Mouse (Mus musculus) urinary bladder, adult 2 months (tissue): ENCODE measurements around the gene Ppp1r15a. TPM values are rescaled to one million over a fixed set of nuclear protein-coding genes. Genes with fewer than 3 reads are reported as not detected.
A peak's percentile ranks its signal among the peaks of the same experiment; 100 is the strongest.
"Not testable (repeated sequence)": the region's sequence is repeated elsewhere in the genome, so short reads cannot be mapped to it uniquely, and the experiment has no call there.

Source experiments
- DNase-seq: peaks from one replicate; pipeline ENCODE4 v3.0.0; 2022; ENCODE audit warnings: low spot score
- polyA plus RNA-seq: library from polyadenylated mRNA; depleted of rRNA; stranded (reverse); fragments of >200 nt; gene quantifications from 2 replicates; pipeline ENCODE4 v1.2.3, GENCODE M21; 2012

Gene Ppp1r15a
- polyA plus RNA-seq, 1 experiment: 30.5 TPM

DNA sequence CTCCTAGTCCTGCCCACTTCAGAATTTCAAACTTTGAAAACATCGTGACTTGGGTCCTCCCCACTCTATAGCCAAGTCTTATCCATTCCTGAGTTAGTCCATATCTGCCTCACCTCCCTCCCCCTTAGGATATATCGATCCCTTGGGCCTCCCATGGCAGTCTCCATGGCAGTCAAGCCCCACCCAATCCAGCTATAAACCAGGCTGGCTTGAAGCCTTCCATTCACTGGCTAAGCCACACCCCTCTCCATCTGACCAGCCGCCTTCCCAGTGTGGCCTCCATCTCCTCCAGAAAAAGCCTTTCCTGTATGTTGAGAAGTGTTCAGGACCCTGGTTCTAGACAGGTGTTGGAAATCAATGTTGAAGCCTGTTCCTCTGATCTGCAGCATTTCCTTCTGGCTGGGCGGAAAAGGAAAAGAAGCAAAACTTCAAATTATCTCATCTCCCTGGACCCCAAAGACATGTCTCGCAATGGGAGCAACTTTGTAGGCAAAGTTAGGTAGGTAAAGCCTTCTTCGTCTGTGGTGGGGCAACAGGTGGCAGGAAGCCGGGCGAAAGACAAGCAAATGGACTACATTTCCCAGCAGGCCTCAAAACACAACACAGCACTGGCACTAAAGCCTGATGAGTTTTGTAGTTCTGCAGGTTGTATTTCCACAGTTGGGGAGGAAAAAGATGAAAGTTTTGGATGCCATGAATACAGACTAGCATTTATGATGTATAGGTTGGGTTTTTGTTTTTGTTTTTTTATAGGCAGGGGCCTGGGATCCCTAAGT, 6.5 kb downstream of the Ppp1r15a start:
- no peak for DNase-seq

DNA sequence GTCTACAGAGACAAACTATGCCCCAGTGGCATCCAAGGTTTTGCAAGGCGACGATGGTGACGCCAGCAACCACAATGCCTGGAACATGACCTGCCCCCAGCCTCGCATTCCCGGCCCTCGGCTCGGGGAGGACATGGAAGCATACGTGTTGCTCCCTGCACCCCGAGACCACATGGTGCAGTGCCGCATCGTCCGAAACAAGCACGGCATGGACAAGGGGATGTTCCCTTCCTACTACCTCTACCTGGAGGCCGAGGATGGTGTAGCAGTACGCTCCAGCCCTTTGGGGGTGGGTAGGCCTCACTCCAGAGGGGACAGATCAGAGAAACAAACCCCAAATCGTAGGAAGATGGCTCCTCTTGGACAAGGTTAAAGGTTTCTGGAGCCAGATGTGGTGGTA, 7.5 kb downstream of the Ppp1r15a start:
- DNase-seq: no peak

DNA sequence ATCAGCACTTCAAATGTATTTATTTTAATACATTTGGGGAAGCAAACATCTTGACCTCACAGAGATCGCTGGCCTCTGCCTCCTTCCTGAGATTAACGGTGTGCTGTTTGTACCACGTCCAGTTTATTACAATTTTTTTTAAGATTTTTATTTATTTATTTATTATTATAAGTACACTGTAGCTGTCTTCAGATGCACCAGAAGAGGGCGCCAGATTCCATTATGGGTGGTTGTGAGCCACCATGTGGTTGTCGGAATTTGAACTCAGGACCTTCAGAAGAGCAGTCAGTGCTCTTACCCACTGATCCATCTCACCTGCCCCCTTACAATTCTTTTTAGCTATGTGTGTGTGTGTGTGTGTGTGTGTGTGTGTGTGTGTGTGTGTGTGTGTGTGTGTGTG, 9.2 kb downstream of the Ppp1r15a start:
- DNase-seq: not testable (repeated sequence)

DNA sequence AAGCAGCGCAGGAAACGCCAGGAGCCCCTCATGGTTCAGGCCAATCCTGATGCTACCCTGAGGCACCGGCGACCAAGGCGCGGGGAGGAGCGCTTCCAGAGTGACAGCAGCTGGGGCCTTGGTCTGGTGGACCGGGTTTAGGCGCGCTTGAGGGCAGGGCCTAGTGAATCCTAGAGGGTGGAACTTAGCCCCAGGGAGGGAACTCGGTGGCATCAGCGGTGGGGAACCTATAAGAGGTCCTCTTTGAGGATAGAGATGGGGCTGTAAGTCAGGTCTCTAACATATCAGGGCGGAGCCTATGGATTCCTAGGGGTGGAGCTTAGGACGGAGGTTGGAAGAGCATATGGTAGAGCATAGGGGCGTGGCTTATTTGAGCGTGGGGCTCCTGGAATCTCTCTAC, 10.6 kb downstream of the Ppp1r15a start:
- no peak for DNase-seq

DNA sequence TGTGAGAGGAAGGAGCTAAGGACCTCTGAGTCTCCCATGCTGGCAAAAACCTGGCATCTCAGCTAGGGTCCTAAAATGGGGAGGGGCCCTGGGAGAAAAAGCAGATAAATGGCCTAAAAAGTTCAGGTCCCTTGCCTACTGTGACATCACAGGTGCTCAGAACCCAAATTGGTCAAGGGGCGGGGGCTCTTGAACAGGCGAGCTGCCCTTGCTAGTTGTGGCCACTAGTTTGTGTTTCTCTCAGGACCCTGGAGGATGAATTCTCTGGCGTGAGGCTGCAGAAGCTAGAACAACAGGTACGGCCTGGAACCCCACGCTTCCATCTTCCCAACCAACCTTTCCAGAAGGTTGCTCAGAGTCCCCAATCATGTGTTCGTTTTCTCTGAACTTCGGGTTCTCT, 11.7 kb downstream of the Ppp1r15a start:
- no peak for DNase-seq

DNA sequence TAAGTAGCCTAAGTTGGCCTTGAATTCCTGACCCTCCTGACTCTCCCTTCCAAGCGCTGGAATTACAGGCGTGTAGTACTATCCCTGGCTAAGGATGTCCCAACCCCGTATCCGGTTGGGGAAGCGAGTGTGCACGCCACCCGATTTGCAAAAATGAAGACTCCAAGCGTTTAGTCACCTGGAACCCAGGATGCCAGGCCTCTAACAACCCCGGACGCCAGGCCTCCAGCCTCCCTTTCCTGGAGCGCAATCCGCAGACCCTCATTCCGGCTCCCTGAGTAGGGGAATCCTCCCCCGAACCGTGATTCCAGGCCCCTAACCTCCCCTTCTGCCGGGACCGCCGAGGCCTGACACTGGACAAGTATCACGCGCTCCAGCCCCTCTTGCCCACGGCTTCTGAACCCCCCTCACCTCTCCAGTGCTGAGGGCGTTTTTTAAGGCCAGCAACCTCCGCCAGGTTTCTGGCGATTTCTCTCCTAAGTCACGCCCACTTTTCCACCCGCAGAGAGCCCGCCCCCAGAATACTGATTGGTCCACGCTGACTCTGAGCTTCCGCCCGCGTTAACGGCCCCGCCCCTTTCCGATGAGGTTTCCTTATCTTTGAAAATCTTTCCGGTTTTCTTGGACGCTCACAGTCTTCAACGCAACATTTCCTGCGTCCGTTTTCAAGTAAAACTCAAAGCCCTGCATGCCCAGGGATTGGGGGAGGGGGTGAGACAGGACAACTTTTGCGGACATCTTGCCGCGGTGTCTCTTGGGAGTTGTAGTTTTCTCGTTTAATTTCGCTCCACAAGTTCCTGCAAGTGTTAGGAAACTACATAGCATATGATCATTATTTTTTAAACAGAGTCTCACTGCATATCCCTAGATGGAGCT, 15.9 kb downstream of the Ppp1r15a start, which contains the start of gene Nucb1:
Gene Nucb1, minus strand, starts transcription at position 495 of the 876 bp plus-strand sequence.
- DNase-seq: peak; percentile 81

DNA sequence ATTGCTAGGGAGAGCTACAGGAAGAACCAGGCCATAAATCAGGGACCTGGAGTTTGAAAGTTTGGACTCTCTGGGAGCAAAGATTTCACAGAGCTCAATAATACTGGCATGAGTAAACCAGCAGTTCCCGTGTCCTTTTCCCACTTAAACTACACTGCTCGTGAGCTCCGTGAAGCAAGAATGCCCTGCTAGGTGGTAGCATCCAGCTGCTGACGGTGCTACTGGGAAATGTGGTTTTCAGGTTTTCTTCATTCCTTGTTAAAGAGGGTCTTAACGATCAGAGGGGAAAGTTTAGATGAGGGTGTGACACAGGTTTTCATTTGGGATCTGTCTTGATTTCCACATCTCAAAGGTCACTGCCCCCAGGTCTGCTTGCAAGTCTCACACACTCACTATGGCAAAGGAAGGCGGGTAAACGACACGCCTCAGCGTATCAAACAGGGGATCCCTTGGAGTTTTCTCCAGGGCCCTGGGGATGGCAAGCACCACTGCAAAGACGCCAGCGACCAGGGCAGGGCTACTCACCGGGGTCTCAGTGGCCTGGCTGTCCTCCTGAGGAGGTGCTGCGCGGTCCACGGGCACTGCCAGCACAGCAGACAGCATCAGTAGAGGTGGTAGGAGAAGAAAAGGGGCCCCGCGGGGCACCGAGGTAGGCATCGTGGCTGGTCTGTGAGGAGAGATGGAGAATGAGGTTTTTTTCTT, 16.7 kb downstream of the Ppp1r15a start:
- no peak for DNase-seq

DNA sequence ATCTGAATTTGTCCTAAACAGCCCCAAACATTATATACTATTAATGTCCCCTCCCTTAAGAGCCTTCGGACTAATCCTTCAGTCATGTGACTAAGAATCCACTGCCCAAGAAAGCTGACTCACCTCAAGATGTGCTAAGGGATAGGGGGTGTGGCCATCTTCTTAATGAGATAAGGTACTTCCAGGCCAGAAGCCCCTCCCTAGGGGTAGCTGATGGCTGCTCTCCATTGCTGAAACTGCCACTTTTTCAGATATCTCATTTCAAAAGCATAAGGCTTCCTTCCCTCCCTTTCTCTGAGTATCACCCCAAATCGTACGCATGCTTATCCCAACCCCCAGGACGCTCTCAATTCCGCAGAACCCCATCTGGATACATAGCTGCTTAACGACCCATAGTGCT, 17.5 kb downstream of the Ppp1r15a start:
- DNase-seq: no peak

DNA sequence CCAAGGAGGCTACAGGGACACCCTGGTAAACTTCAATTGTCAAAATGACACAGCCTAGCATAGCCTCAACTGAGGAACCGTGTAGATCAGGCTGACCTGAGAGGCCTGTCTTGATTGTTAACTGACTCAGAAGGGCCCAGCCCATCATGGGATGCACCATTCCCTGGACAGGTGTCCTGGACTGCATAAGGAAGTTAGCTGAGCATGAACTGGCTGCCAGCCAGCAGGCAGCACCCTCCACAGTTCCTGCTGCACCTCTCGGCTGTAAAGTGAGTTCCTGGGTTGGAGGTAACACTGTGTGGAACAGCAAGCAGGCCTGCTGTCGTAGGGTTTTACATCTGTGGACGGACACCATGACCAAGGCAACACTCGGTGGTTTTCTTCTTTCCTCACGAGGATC, 18.5 kb downstream of the Ppp1r15a start:
- DNase-seq: no peak

DNA sequence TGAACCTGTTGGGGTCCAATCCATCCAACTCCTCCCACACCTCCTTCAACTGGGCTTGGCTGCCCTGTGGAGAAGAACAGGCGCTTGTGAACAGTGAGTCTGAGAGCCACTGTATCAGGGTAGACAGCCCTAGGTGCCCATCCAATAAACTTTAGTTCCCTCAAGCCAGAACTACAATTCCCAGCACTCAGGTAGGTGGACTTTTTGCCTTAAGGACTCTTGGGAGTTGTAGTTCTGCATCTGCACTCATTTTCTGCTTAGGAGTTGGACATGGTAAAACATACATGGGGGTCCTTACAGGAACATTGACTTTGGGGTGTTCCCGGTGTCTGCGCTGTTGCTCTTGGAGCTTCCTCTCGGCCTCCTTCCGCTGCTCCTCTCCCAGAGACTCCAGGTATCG, 27.6 kb downstream of the Ppp1r15a start:
- no peak for DNase-seq

DNA sequence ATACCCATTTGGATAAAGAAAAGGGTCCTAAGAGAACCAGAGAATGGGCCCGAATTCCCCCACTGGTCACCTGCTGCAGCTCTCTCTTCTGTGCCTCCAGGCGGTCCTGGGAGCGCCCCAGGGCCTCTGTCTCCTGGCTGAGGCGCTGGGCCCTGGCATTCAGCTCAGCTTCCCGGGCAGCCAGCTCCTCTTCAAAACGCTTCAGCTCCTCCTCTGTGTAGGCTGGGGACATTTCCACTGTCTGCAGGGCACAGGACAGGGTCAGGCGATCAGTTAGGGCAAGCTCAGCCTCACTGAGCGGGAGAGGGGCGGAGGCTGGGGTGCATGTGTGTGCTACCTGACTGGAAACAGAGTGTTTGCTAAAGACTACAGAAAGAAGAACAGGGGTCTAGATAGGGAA, 31.5 kb downstream of the Ppp1r15a start:
- no peak for DNase-seq

DNA sequence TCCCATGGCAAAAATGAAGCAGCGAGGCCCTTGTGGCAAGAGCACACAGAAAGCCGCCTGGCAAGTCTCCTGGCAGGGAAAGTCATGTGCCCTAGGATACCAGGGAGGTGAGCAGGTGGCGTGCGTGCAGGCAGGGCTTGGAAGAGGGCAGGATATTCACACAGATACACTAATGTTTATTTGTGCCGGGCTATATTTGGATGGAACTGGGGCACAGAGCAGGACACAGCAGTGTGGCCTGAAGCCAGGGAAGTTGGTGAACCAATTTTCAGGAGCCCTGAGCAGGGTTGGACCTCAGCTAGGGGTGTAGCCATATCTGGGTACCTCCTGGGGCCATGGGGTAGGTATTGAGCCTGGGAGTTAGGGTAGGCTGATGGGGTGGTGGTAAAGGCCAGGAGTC, 33.1 kb downstream of the Ppp1r15a start:
- no peak for DNase-seq

DNA sequence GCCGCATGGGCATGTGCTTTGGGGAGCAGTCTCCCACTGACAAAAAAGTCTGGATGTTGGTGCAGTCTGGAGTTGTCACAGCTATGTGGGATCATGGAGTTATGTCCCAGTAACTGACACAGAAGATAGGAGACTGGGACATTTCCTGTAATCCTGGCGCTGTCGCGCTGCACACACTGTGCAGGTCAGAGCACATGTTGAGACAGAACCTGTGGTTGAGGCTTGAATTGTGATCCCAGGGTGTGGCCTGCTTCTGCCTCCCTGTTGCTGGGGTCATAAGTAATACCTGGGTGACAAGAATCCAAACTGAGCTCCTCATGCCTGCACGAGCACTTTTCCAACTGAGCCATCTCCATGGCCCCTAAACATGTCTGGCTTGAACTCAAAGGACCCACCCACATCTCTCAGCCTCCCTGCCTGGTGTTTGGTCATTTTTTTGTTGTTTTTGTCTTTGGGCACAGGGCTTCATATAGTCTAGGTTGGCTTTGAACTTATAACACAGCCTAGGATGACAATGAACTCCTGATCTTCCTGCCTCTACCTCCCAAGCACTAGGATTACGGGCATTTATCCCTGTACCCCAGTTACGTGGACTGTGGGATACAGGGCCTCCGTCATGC, 33.7 kb downstream of the Ppp1r15a start:
- no peak for DNase-seq

DNA sequence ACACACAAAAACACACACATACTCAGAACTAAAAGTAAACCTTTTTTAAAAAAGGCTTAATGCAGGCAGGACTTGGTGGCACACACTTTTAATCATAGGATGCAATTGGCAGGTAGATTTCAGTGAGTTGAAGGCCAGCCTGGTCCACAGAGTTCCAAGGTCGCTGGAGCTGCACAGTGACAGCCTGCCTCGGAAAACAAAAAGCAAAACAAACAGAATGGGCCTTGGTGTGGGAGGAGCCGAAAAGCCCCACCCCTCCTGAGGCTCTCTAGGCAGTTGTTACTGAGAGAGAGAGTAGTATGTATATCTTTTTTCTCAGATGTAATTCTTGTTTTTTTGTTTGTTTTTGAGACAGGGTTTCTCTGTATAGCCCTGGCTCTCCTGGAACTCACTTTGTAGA, 34.8 kb downstream of the Ppp1r15a start:
- DNase-seq: no peak

DNA sequence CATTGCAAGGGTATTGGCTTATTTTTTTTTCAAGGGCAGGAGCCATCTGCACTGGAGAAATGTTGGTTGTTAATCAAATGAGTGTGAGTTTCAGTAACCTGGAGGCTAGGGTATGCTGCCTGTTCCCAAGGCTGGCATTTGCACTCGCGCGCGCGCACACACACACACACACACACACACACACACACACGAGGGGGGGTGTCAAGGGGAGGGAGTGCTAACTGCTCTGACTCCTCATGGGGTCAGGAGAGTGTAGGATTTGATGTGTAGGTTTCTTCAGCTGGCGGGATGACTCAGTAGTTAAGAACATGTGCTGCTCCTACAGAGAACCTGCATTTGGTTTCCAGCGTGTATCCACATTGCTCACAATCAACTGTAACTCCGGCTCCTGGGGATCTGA, 35.2 kb downstream of the Ppp1r15a start:
- DNase-seq: no peak

DNA sequence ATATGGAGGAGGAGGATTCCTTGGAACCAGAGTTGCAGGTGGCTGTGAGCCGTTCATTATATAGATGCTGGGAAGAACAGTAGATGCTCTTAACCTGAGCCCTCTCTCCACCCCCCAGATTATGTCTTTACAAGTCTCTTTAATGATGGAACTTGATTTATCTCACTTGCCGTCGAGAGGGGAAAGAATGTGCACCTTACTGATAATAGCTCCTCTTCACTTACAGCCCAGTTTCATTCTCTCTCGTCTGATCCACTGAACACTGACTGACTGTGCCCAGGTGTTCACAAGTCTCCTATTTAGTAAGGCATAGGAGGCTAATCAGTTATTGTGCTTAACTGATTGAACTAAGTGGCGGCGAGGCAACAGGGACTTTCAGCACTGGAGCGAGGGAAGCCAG, 36.5 kb downstream of the Ppp1r15a start:
- DNase-seq: no peak

DNA sequence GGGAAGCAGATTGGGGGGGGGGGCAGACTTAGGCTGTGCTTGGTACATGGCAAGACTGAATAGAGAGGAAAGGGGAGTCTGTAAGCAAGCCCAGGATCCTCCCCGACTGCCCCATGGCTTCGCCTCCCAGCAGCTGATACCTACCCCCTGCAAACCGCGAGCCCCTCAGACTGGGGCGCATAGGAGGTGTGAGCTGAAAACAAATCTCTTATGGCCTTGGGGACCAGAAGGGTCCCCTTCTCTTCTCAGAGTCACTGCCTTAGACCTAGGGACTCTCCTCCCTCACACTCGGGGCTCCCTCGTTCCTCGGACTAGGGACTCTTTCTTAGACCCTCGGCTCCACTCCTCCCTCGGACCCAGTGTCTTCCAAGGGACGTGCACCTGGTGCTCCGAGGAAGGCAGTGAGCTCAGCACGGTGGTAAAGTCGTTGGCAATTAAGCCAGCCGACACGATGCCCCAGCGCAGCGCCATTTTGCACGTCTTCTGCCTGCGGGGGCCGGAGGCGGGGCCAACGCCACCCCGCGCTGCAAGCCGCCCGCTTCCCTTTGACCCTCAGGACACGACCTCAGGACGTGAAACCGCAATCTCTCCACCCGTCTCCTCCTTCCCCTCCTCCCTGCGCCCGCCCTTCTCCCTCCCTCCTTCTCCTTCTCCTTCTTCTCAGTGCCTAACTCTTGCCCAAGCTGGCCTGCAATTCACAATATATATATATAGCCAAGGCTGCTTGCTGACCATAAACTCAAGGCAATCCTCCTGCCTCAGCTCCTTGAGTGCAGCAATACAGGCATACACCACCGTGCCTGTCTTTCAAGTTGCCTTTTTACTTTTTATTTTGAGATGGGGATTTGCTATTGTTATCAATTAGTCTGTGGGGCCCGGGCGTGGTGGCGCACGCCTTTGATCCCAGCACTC, 37.5 kb downstream of the Ppp1r15a start, which contains the start of gene Dhdh:
Gene Dhdh, minus strand, starts transcription at position 513 of the 912 bp plus-strand sequence.
- DNase-seq: no peak

DNA sequence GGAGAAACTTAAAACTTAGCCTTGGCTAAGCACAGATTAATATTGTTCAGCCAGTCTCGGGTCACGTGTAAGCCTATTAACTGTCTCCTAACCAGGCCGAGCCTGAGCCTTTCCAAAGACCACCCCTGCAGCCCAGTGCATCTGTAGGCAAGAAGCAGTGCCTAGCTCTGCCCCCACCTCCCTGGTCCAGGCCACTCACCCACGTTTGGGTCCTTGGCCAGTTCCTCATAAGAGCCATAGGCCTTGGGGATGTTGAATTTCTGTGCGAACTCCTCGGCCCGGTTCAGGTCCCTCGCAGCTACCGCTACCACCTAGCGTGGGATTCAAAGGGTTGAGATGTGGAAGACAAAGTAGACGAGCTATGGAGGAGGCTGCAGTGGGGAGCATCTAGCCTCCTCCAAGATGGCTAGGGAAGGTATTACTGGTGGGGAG, 38.2 kb downstream of the Ppp1r15a start:
- no peak for DNase-seq

DNA sequence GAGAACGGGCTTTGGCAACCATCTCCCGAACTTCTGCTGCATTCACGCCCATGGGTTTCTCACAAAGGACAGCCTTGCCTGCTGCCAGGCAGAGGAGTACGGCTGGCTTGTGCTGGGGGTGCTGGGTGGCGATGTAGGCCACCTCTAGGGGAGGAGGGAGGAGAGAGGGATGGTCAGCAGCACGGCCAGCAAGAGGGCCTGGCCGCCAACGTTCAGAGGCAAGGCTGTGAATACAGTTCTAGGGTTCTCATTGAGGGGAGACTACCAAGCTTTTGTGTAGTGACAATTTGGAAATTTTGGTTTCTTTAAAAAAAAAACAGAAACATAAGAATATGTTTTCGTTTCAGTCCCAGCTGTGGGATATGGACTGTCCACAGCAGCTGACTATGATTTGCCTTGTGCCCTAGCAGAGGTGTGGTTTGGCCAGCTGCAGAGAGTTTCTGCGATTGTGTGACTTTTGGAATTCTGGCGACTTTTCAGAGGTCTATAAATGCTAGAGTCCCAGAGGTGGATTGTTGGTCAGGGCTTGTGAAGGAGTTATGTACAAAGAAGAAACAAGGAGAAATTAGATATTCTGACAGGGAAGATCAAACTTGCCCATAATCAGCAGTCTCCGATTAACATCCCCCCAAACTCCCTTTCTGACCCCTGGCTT, 39.2 kb downstream of the Ppp1r15a start, which contains the start of gene Gm45808:
Gene Gm45808, minus strand, starts transcription at position 51 of the 655 bp plus-strand sequence.
- no peak for DNase-seq

DNA sequence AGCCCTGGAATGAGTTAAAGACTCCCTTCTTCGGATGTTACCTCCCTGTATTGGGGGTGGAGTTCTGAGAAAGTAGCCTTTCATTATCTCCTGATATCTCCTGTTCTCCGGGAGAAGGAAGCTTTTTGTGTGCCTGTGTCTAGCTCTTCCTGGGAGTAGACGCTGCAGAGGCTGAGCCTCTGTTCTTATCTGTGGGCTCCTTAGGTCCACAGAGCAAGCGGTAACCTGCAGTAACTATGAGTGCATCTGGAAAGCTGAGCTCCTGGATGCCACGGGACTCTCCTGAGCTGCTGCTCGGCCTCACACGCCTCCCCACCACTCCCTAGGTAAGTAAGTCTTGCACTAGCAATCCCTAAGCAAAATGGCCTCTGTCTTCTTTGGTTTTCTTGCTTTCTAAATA, 39.9 kb downstream of the Ppp1r15a start:
- no peak for DNase-seq
